Mouse (Mus musculus) forebrain, embryonic 15.5 days (tissue): ENCODE data around the gene Scarf1. TPM values are rescaled to one million over a fixed set of nuclear protein-coding genes. Genes with fewer than 3 reads are reported as not detected.

Experiments used
- ATAC-seq: fragments of 200-750 bp; cut with Nextera tagmentation; replicated peaks from 2 replicates; pipeline ENCODE4 v1.8.0; 2017; ENCODE audit warnings: mild to moderate bottlenecking, moderate TSS enrichment, moderate library complexity
- H3K27ac ChIP-seq: fragments of 300-500 bp; sonication (generic); replicated peaks from 2 replicates; pipeline ENCODE4 v1.5.1; 2015; ENCODE audit warnings: mild to moderate bottlenecking, inconsistent platforms
- H3K27me3 ChIP-seq: fragments of 300-500 bp; sonication (generic); 2 replicates; pipeline ENCODE4 v1.6.1; 2015; ENCODE audit warnings: inconsistent platforms
- H3K36me3 ChIP-seq: fragments of 300-500 bp; sonication (generic); 2 replicates; pipeline ENCODE4 v1.6.1; 2015; ENCODE audit warnings: mild to moderate bottlenecking, inconsistent platforms
- H3K4me1 ChIP-seq: fragments of 300-500 bp; sonication (generic); 2 replicates; pipeline ENCODE4 v1.6.1; 2015; ENCODE audit warnings: inconsistent platforms
- H3K4me2 ChIP-seq: fragments of 300-500 bp; sonication (generic); replicated peaks from 2 replicates; pipeline ENCODE4 v1.6.1; 2015; ENCODE audit warnings: mild to moderate bottlenecking, inconsistent platforms
- H3K4me3 ChIP-seq: fragments of 300-500 bp; sonication (generic); 2 replicates; pipeline ENCODE4 v1.5.1; 2015; ENCODE audit warnings: mild to moderate bottlenecking, inconsistent platforms
- H3K9ac ChIP-seq: fragments of 300-500 bp; sonication (generic); replicated peaks from 2 replicates; pipeline ENCODE4 v1.6.1; 2015; ENCODE audit warnings: mild to moderate bottlenecking, inconsistent platforms
- H3K9me3 ChIP-seq: fragments of 300-500 bp; sonication (generic); 2 replicates; pipeline ENCODE4 v1.6.1; 2016; ENCODE audit warnings: inconsistent platforms
- WGBS: fragments of 180-500 bp; shearing (Covaris S2); methylation state at CpG from one replicate; pipeline ENCODE4 v1.1.7; 2015; ENCODE audit warnings: mixed read lengths; 5-methylcytosine and 5-hydroxymethylcytosine counted together
- polyA plus RNA-seq: library from polyadenylated mRNA; unstranded; fragments of >200 nt; fragmentation: Nextera tagmentation; extraction: Ambion mirVana; gene quantifications from 2 replicates; pipeline ENCODE4 v1.2.1, GENCODE M21; 2015

Scarf1 gene
- polyA plus RNA-seq, 1 experiment from 2014 or later, result 3.1 TPM

- no peak overlapping the region for H3K9ac ChIP-seq
- H3K4me2 ChIP-seq, result peak overlapping the region; percentile 33
- 21% methylated on average over 3 of the region's 3 CpGs for WGBS
- peaks cover 18% of the 10 kb centered on the region for H3K4me1 ChIP-seq
- H3K9me3 ChIP-seq, result no peaks in the 10 kb centered on the region
- H3K4me3 ChIP-seq, result peak overlapping the region; percentile 99
- no peaks in the 10 kb centered on the region; the same call in 1 of the 2 replicates for H3K27me3 ChIP-seq
- H3K27ac ChIP-seq, result peak overlapping the region; percentile 64
- H3K36me3 ChIP-seq, result peaks cover 22% of the 10 kb centered on the region
- ATAC-seq, result peak; percentile 51
These were observed 27.1 kb upstream of the Scarf1 start for GRCm38 (mm10) chr11:75486192-75486591.

- under 1% methylated on average over 52 of the region's 52 CpGs for WGBS
- H3K9me3 ChIP-seq, result no peaks in the 10 kb centered on the region
- peak; percentile 100 for ATAC-seq
These were observed 26.6 kb upstream of the Scarf1 start, which contains the start of gene Prpf8 for GRCm38 (mm10) chr11:75486601-75487285. Prpf8 (plus strand) TSS chr11:75486816.

GRCm38 (mm10) chr11:75487496-75487895, 25.8 kb upstream of the Scarf1 start:
- no peaks in the 10 kb centered on the region; the same call in 1 of the 2 replicates for H3K27me3 ChIP-seq
- peaks cover 35% of the 10 kb centered on the region for H3K36me3 ChIP-seq
- H3K4me3 ChIP-seq, result peak overlapping the region; percentile 99
- no peak for ATAC-seq
- H3K9me3 ChIP-seq, result no peaks in the 10 kb centered on the region
- no peak overlapping the region for H3K27ac ChIP-seq
- H3K4me2 ChIP-seq, result peak overlapping the region; percentile 96
- peak overlapping the region; percentile 77 for H3K9ac ChIP-seq
- WGBS, result 42% methylated on average over 6 of the region's 6 CpGs
- H3K4me1 ChIP-seq, result peaks cover 18% of the 10 kb centered on the region

More at GRCm38 (mm10) chr11:75486601-75487285, 26.6 kb upstream of the Scarf1 start, which contains the start of gene Prpf8:
- Histone ChIP-seq H3K4me1 (peaks cover 18% of the 10 kb centered on the region), H3K9ac (peak within 1 kb of the TSS; percentile 77), H3K36me3 (peaks cover 28% of the 10 kb centered on the region), H3K4me3 (peak within 1 kb of the TSS; percentile 99), H3K4me2 (peak within 1 kb of the TSS; percentile 96), H3K27me3 (no peaks in the 10 kb centered on the region; the same call in 1 of the 2 replicates), H3K27ac (peak within 1 kb of the TSS; percentile 64)

GRCm38 (mm10) chr11:75494296-75495049, 18.9 kb upstream of the Scarf1 start:
- no peak overlapping the region for H3K4me3 ChIP-seq
- 95% methylated on average over 10 of the region's 10 CpGs for WGBS
- H3K27me3 ChIP-seq, result no peaks in the 10 kb centered on the region
- H3K9ac ChIP-seq, result no peak overlapping the region
- ATAC-seq, result no peak
- H3K4me1 ChIP-seq, result no peaks in the 10 kb centered on the region
- H3K36me3 ChIP-seq, result peaks cover 100% of the 10 kb centered on the region
- H3K9me3 ChIP-seq, result no peaks in the 10 kb centered on the region
- no peak overlapping the region for H3K27ac ChIP-seq
- H3K4me2 ChIP-seq, result no peak overlapping the region

- H3K36me3 ChIP-seq, result peaks cover 100% of the 10 kb centered on the region
- WGBS, result 91% methylated on average over 1 of the region's 1 CpGs
- no peak overlapping the region for H3K4me3 ChIP-seq
- no peaks in the 10 kb centered on the region for H3K9me3 ChIP-seq
- no peak overlapping the region for H3K27ac ChIP-seq
- H3K27me3 ChIP-seq, result no peaks in the 10 kb centered on the region
- no peaks in the 10 kb centered on the region for H3K4me1 ChIP-seq
- H3K4me2 ChIP-seq, result no peak overlapping the region
- no peak overlapping the region for H3K9ac ChIP-seq
- no peak for ATAC-seq
These were observed 15.2 kb upstream of the Scarf1 start for GRCm38 (mm10) chr11:75498126-75498525.

DNA sequence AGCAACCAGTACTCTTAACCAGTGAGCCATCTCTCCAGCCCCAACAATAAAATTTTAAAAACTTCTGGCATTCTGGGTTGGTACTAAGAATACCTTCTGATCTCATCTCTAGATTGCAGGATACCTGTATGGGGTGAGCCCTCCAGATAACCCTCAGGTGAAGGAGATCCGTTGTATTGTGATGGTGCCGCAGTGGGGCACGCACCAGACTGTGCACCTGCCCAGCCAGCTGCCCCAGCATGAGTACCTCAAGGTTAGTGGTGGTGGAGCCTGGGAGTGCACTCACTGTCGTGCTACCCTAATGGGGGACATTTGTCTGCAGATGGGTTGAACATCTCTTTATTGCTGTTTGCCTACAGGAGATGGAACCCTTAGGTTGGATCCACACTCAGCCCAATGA, 5.2 kb upstream of the Scarf1 start:
- WGBS, result 92% methylated on average over 4 of the region's 4 CpGs
- no peak overlapping the region for H3K27ac ChIP-seq
- ATAC-seq, result no peak
- peaks cover 62% of the 10 kb centered on the region for H3K36me3 ChIP-seq
- peaks cover 15% of the 10 kb centered on the region for H3K4me1 ChIP-seq
- no peak overlapping the region for H3K4me3 ChIP-seq
- no peaks in the 10 kb centered on the region for H3K9me3 ChIP-seq
- H3K9ac ChIP-seq, result no peak overlapping the region
- H3K4me2 ChIP-seq, result no peak overlapping the region
- H3K27me3 ChIP-seq, result no peaks in the 10 kb centered on the region

DNA sequence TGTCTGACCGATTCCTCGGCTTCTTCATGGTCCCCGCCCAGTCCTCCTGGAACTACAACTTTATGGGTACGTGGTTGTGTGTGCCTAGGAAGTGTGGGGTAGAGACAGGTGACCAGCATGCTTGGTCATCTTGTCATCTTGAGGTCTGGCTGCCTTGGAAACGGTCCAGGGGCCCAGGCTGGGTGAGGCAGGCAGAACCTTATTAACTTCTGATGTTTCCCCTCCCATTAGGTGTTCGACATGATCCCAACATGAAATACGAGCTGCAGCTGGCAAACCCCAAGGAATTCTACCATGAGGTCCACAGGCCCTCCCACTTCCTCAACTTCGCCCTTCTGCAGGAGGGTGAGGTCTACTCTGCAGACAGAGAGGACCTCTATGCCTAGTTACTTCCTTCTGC, 4.4 kb upstream of the Scarf1 start:
- H3K4me3 ChIP-seq, result no peak overlapping the region
- H3K9ac ChIP-seq, result no peak overlapping the region
- H3K4me2 ChIP-seq, result no peak overlapping the region
- 86% methylated on average over 8 of the region's 8 CpGs for WGBS
- no peak overlapping the region for H3K27ac ChIP-seq
- no peak for ATAC-seq
- no peaks in the 10 kb centered on the region for H3K27me3 ChIP-seq
- peaks cover 15% of the 10 kb centered on the region for H3K4me1 ChIP-seq
- H3K9me3 ChIP-seq, result no peaks in the 10 kb centered on the region
- peaks cover 55% of the 10 kb centered on the region for H3K36me3 ChIP-seq

DNA sequence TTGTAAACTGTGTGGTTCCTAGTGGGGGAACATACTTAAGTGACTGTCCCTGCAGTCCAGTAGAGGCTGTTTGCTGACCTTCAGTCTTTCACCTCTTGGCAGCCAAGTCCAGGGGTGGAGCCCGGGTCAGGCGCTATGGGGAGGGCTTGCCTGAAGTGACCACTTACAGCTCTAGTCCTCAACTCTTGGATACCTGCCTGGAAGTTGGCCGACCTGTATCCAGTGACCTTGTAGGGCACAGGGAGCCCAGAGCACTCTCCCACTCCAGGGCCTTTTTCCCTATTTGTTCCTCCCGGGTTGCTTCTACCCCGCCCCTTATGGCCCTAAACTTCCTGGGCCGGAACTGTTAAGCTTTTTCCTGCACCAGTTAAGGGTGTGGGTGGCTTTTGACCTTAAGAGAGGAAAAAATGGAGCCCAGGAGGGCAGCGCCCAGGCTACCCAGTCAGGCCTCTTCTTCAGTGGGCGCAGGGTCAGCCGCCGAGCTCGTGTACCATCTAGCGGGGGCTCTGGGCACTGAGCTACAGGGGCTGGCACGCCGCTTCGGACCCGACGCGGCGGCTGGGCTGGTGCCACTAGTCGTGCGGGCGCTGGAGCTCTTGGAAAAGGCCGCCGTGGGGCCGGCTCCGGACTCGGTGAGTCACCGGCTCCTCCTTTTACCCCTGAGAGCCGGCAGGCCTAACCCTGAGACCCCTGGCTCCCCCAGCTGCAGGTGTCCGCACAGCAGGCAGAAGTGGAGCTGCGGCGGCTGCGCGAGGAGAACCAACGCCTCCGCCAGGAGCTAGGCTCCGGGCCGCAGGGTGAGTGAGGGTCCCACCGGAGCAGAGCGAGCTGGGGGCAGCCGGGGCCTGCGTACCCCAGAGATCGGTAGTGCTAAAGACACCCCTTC, 3.4 kb upstream of the Scarf1 start, which contains the start of gene Rilp:
TSS of gene Rilp (plus strand) at position 354 of the 886 bp plus-strand sequence.
- Histone ChIP-seq H3K4me2 (peak within 1 kb of the TSS; percentile 91), H3K27ac (peak within 1 kb of the TSS; percentile 67), H3K9ac (peak within 1 kb of the TSS; percentile 56), H3K4me1 (peaks cover 15% of the 10 kb centered on the region), H3K4me3 (peak within 1 kb of the TSS; percentile 48), H3K9me3 (no peaks in the 10 kb centered on the region), H3K36me3 (peaks cover 44% of the 10 kb centered on the region), H3K27me3 (no peaks in the 10 kb centered on the region)
- peak; percentile 85 for ATAC-seq
- WGBS, result 3% methylated on average over 43 of the region's 43 CpGs

GRCm38 (mm10) chr11:75510627-75510993, 2.7 kb upstream of the Scarf1 start:
- peak overlapping the region; percentile 48 for H3K4me3 ChIP-seq
- 2% methylated on average over 24 of the region's 24 CpGs for WGBS
- peaks cover 15% of the 10 kb centered on the region for H3K4me1 ChIP-seq
- H3K36me3 ChIP-seq, result peaks cover 39% of the 10 kb centered on the region
- ATAC-seq, result peak; percentile 82
- H3K27me3 ChIP-seq, result no peaks in the 10 kb centered on the region
- peak overlapping the region; percentile 67 for H3K27ac ChIP-seq
- no peaks in the 10 kb centered on the region for H3K9me3 ChIP-seq
- peak overlapping the region; percentile 91 for H3K4me2 ChIP-seq
- H3K9ac ChIP-seq, result peak overlapping the region; percentile 56

DNA sequence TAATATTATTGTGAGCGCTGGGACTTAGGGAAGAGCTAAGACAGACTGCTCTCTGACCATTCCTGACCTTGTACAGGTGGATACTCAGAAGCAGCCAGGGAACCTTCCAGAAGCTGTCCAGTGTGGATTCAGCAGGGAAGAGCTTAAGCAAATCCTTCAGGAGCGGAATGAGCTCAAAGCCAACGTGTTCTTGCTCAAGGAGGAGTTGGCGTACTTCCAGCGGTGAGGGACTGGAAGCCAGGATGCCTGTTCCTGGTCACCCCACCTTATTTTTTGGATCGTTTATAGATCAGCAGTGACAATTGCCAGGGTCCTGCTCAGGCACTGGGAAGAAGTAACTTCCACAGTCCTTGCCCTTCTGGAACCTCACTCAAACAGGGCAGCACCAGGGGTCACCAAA, 2.1 kb upstream of the Scarf1 start:
- H3K27ac ChIP-seq, result no peak overlapping the region
- peaks cover 33% of the 10 kb centered on the region for H3K36me3 ChIP-seq
- no peak for ATAC-seq
- H3K4me2 ChIP-seq, result no peak overlapping the region
- 77% methylated on average over 6 of the region's 6 CpGs for WGBS
- no peaks in the 10 kb centered on the region for H3K27me3 ChIP-seq
- no peak overlapping the region for H3K9ac ChIP-seq
- H3K4me3 ChIP-seq, result no peak overlapping the region
- peaks cover 15% of the 10 kb centered on the region for H3K4me1 ChIP-seq
- no peaks in the 10 kb centered on the region for H3K9me3 ChIP-seq

DNA sequence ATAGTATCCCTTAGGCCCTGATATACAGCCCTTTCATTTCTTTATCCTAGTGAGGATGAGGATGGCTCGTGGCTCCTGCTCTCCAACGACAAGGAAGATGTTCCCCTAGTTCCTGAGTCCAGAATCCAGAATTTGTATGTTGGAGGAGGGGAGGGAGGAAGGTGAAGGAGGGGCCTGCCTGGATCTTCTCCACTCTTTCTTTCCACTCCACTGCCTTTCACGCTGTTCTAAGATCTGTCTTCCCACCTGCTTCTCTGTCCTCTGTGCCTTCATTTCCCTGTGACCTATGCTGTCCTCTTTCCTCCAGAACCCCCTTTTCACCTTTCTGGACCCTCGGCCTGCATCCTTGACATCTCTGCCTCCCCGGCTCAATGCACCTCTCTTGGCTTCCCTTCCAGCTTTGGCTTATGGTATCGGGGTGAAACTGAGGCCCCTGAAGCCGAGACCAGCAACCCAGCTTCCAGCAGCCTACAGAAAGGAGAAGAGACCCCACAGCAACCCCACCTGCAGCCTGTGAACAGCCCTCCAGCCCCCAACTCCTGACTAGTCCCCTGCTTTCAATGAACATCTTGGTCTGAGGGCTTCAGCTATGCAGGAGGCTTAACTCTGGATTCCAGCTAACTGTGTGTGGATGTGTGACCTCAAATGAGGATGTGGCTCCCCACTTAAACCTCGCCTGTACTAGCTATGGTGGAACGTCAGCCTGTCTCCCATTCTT, 880 bp upstream of the Scarf1 start:
- H3K4me2 ChIP-seq, result no peak overlapping the region
- peaks cover 15% of the 10 kb centered on the region for H3K4me1 ChIP-seq
- H3K9me3 ChIP-seq, result no peaks in the 10 kb centered on the region
- 80% methylated on average over 9 of the region's 9 CpGs for WGBS
- no peak overlapping the region for H3K4me3 ChIP-seq
- no peak overlapping the region for H3K9ac ChIP-seq
- peaks cover 22% of the 10 kb centered on the region for H3K36me3 ChIP-seq
- H3K27me3 ChIP-seq, result no peaks in the 10 kb centered on the region
- ATAC-seq, result no peak
- H3K27ac ChIP-seq, result no peak overlapping the region
